13 mouse cellular contexts compared by ENCODE assay signal in the genomic region with DNA sequence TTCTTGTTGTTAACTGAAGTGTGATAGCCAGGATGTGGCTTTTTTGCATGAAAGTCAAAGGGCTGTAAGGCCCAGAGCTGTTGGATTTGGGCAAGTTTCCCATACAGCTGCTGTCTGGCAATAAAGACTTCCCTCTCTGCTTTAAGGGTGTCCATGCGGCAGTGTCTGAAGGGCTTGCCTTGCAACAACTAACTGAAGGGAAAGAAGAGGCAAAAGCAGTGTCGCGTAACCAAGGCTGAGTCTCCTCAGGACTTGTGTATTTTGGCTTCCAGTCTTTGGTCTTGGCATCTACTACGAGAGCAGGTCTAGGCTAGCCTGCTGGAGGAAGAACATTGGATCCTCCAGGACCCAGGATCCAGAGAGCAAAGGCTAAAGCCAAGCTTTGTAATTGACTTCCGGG.
DNase-seq lines count a peak whose midpoint lies in the region; ATAC-seq and TF ChIP-seq lines count a peak whose summit lies in the region.
"Had no signal": no experiment of that assay in that cellular context is flagged by ENCODE, and none has a peak within 500 bp of the region (broad histone marks: within the 10 kb centered on the region; RNA-seq: fewer than 3 reads in every experiment).

No protein-coding gene starts in this region.

- H3K9me3 ChIP-seq in kidney, postnatal 0 days (replicated peaks; ENCODE audit: low read length) = no peaks in the 10 kb centered on the region
- H3K9me3 ChIP-seq in kidney, embryonic 16.5 days (ENCODE audit: low read length) = no peaks in the 10 kb centered on the region
- no peaks in the 10 kb centered on the region for H3K9me3 ChIP-seq in heart, embryonic 16.5 days (replicated peaks; ENCODE audit: control insufficient read depth, low read length)

- no peak overlapping the region for H3K27ac ChIP-seq in kidney, postnatal 0 days
- no peak overlapping the region for H3K27ac ChIP-seq in kidney, embryonic 16.5 days (ENCODE audit: low read length)
- H3K27ac ChIP-seq in heart, embryonic 16.5 days (ENCODE audit: low read length) = 0 out of 2 replicates have a peak overlapping the region, but pooled peaks have one; percentile 20
- H3K27ac ChIP-seq: liver, embryonic 14.5 days had no signal

- no peaks in the 10 kb centered on the region for H3K27me3 ChIP-seq in kidney, postnatal 0 days (ENCODE audit: insufficient read depth, low read length)
- no peaks in the 10 kb centered on the region for H3K27me3 ChIP-seq in kidney, embryonic 16.5 days (ENCODE audit: insufficient read depth, low read length)
- no peaks in the 10 kb centered on the region for H3K27me3 ChIP-seq in heart, embryonic 16.5 days (ENCODE audit: control insufficient read depth, insufficient read depth, low read length)
- H3K27me3 ChIP-seq: megakaryocyte, embryonic 14.5 days had no signal

- H3K4me1 ChIP-seq in kidney, postnatal 0 days (replicated peaks; ENCODE audit: insufficient read depth, low read length) = no peaks in the 10 kb centered on the region
- no peaks in the 10 kb centered on the region for H3K4me1 ChIP-seq in kidney, embryonic 16.5 days (ENCODE audit: insufficient read depth, low read length)
- no peaks in the 10 kb centered on the region for H3K4me1 ChIP-seq in heart, embryonic 16.5 days (ENCODE audit: control insufficient read depth, insufficient read depth, low read length)
- H3K4me1 ChIP-seq: megakaryocyte, embryonic 14.5 days had no signal

- H3K36me3 ChIP-seq in kidney, postnatal 0 days (ENCODE audit: insufficient read depth, low read length) = no peaks in the 10 kb centered on the region
- no peaks in the 10 kb centered on the region for H3K36me3 ChIP-seq in kidney, embryonic 16.5 days (ENCODE audit: insufficient read depth, low read length)
- no peaks in the 10 kb centered on the region for H3K36me3 ChIP-seq in heart, embryonic 16.5 days (ENCODE audit: control insufficient read depth, insufficient read depth)

- no peak overlapping the region for H3K9ac ChIP-seq in kidney, postnatal 0 days (ENCODE audit: low read depth, low read length)
- no peak overlapping the region for H3K9ac ChIP-seq in kidney, embryonic 16.5 days (replicated peaks; ENCODE audit: low read length)
- H3K9ac ChIP-seq in heart, embryonic 16.5 days (ENCODE audit: low read length) = no peak overlapping the region
- H3K9ac ChIP-seq: liver, embryonic 14.5 days had no signal

- no peak for ATAC-seq in kidney, postnatal 0 days (replicated peaks; ENCODE audit: low FRiP score, low read depth)
- ATAC-seq in kidney, embryonic 16.5 days (ENCODE audit: low FRiP score, low TSS enrichment) = no peak
- ATAC-seq in heart, embryonic 16.5 days (replicated peaks; ENCODE audit: extremely low read depth, insufficient read depth, low FRiP score) = no peak
- ATAC-seq in megakaryocyte, adult 5-6 weeks (ENCODE audit: poor library complexity, severe bottlenecking) = no peak
- ATAC-seq: forebrain, embryonic 16.5 days had no signal

- H3K4me3 ChIP-seq in kidney, postnatal 0 days (replicated peaks; ENCODE audit: low read depth, low read length) = no peak overlapping the region
- H3K4me3 ChIP-seq in kidney, embryonic 16.5 days (ENCODE audit: low read length) = no peak overlapping the region
- no peak overlapping the region for H3K4me3 ChIP-seq in heart, embryonic 16.5 days (ENCODE audit: low read length)
- H3K4me3 ChIP-seq: megakaryocyte, embryonic 14.5 days had no signal

- H3K4me2 ChIP-seq in kidney, postnatal 0 days (ENCODE audit: low read length) = no peak overlapping the region
- H3K4me2 ChIP-seq in kidney, embryonic 16.5 days (replicated peaks; ENCODE audit: low read depth, low read length) = no peak overlapping the region
- no peak overlapping the region for H3K4me2 ChIP-seq in heart, embryonic 16.5 days (ENCODE audit: low read depth, low read length)

- no peak for TF ChIP-seq CTCF in kidney, postnatal 0 days (IDR thresholded peaks at IDR 0.05; ENCODE audit: low read depth)

- peak; percentile 20 for DNase-seq in gastrocnemius, adult 18-20 months (ENCODE audit: low spot score)
- no peak for DNase-seq in gastrocnemius, postnatal 4 days (ENCODE audit: low spot score in 2 of 2)
- DNase-seq in kidney, postnatal 0 days (ENCODE audit: low spot score) = peak; percentile 54
- peak; percentile 58 for DNase-seq in Muller cell, postnatal 12 days (ENCODE audit: inconsistent ontology term)
- no peak for DNase-seq in frontal cortex, postnatal 10 days (ENCODE audit: low spot score in 2 of 2)
- DNase-seq: cerebellum, adult 18-20 months; thymus, adult 18-20 months had no signal

- WGBS in kidney, postnatal 0 days = 60% methylated on average over 5 of the region's 5 CpGs
- 74% methylated on average over 5 of the region's 5 CpGs for WGBS in kidney, embryonic 16.5 days
- WGBS in heart, embryonic 16.5 days = 64% methylated on average over 5 of the region's 5 CpGs

Comparison
In these comparisons a context has a peak if more than half of its experiments do, and no peak if none do; other contexts are left out.
1. DNase-seq: peak in gastrocnemius, adult 18-20 months (single experiment), kidney, postnatal 0 days (single experiment) and Muller cell, postnatal 12 days (single experiment); none in gastrocnemius, postnatal 4 days (0 of 2) and frontal cortex, postnatal 10 days (0 of 2).